Mouse (Mus musculus): Measurements from ENCODE around the gene Tubb2b.

DNA sequence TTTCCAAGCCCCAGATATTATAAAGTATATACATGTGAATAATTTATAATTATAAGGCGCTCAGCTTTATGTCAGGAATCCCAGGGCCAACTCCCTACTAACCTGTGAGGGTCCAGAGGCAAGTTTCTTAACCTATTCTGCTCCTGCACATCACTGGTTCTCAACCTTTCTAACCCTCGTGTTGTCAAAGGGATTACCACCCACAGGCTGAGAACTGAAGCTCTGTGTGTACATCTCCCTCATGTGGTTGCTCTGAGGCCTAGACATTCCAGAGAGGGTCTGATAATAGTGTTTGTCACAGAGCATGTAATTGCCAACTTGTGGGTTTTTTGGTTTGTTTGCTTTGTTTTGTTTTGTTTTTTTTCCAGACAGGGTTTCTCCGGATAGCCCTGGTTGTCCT is 16.6 kb upstream of the Tubb2b start:
- TF ChIP-seq POLR2A (IDR thresholded peaks at IDR 0.05; ENCODE audit: borderline replicate concordance, extremely low read depth, low read depth, low read length) (no peak), CTCF (IDR thresholded peaks at IDR 0.05; ENCODE audit: insufficient read depth, low read length) (no peak)
